Mouse (Mus musculus): ENCODE results near the gene Rasl10b.

- TF ChIP-seq CTCF (IDR thresholded peaks at IDR 0.05; ENCODE audit: low read depth): no peak
- TF ChIP-seq EP300 (IDR thresholded peaks at IDR 0.05; ENCODE audit: low read depth): no peak
These were observed 25.4 kb upstream of the Rasl10b start for GRCm38 (mm10) chr11:83383532-83383887.
